Mouse (Mus musculus) kidney, adult 2 months (tissue): ENCODE measurements around the gene Oprm1. TPM values are rescaled to one million over a fixed set of nuclear protein-coding genes. Genes with fewer than 3 reads are reported as not detected.
A peak's percentile ranks its signal among the peaks of the same experiment; 100 is the strongest.

Source experiments
- DNase-seq: peaks from one replicate; pipeline ENCODE4 v3.0.0; 2021
- H3K27ac ChIP-seq: fragments of 200-500 bp; 2 replicates; pipeline ENCODE4 v1.5.1; 2012; ENCODE audit warnings: low read depth, low read length, control low read depth, inconsistent platforms; ENCODE audit not compliant: insufficient read depth
- H3K27me3 ChIP-seq: fragments of 200-500 bp; replicated peaks from 2 replicates; pipeline ENCODE4 v1.6.1; 2012; ENCODE audit warnings: mild to moderate bottlenecking, moderate library complexity, low read length, inconsistent platforms; ENCODE audit not compliant: control insufficient read depth, insufficient read depth
- H3K36me3 ChIP-seq: fragments of 200-500 bp; 2 replicates; pipeline ENCODE4 v1.6.1; 2012; ENCODE audit warnings: mild to moderate bottlenecking, moderate library complexity, low read length, inconsistent platforms; ENCODE audit not compliant: control insufficient read depth, insufficient read depth
- H3K4me1 ChIP-seq: fragments of 200-500 bp; 2 replicates; pipeline ENCODE4 v1.6.1; 2011; ENCODE audit warnings: low read length; ENCODE audit not compliant: control insufficient read depth, insufficient read depth
- H3K4me3 ChIP-seq: fragments of 200-500 bp; 2 replicates; pipeline ENCODE4 v1.5.1; 2011; ENCODE audit warnings: mild to moderate bottlenecking, low read depth, low read length, control low read depth; ENCODE audit not compliant: insufficient read depth
- CTCF ChIP-seq: fragments of 200-500 bp; conservative IDR thresholded peaks from 2 replicates; pipeline ENCODE4 v1.5.1; 2011; ENCODE audit warnings: low read depth, mild to moderate bottlenecking, control low read depth, low read length, moderate library complexity, mixed read lengths; ENCODE audit not compliant: insufficient read depth, insufficient read length
- POLR2A ChIP-seq: fragments of 200-500 bp; IDR thresholded peaks from one replicate; pipeline ENCODE4 v1.6.1; 2011; ENCODE audit warnings: low read depth, low read length, control low read depth
- WGBS: fragments of 180-500 bp; shearing (Covaris S2); methylation state at CpG from one replicate; pipeline ENCODE4 v1.1.7; 2018; 5-methylcytosine and 5-hydroxymethylcytosine counted together
- polyA plus RNA-seq: library from polyadenylated mRNA; depleted of rRNA; stranded (reverse); fragments of >200 nt; gene quantifications from 2 replicates; pipeline ENCODE4 v1.2.3, GENCODE M21; 2012

The Oprm1 gene
- polyA plus RNA-seq, 1 experiment, result not detected

GRCm38 (mm10) chr10:6895796-6896195, 137.5 kb downstream of the Oprm1 start:
- DNase-seq, result no peak
- WGBS, result 66% methylated on average over 3 of the region's 3 CpGs
- no peak overlapping the region for H3K4me3 ChIP-seq
- TF ChIP-seq POLR2A (no peak), CTCF (no peak)
- H3K36me3 ChIP-seq, result no peaks in the 10 kb centered on the region
- H3K27me3 ChIP-seq, result no peaks in the 10 kb centered on the region
- no peaks in the 10 kb centered on the region for H3K4me1 ChIP-seq
- H3K27ac ChIP-seq, result no peak overlapping the region

GRCm38 (mm10) chr10:6896659-6897303, 138.5 kb downstream of the Oprm1 start:
- WGBS, result 68% methylated on average over 3 of the region's 3 CpGs
- no peak overlapping the region for H3K27ac ChIP-seq
- no peak for DNase-seq
- H3K36me3 ChIP-seq, result no peaks in the 10 kb centered on the region
- H3K27me3 ChIP-seq, result no peaks in the 10 kb centered on the region
- no peak overlapping the region for H3K4me3 ChIP-seq
- TF ChIP-seq POLR2A (no peak), CTCF (no peak)
- no peaks in the 10 kb centered on the region for H3K4me1 ChIP-seq

- 75% methylated on average over 4 of the region's 4 CpGs for WGBS
Measured at GRCm38 (mm10) chr10:6900126-6900525, 141.8 kb downstream of the Oprm1 start.

GRCm38 (mm10) chr10:6901819-6902393, 143.6 kb downstream of the Oprm1 start:
- TF ChIP-seq POLR2A, result no peak
- no peak for TF ChIP-seq CTCF
- H3K36me3 ChIP-seq, result no peaks in the 10 kb centered on the region
- H3K27ac ChIP-seq, result no peak overlapping the region
- H3K27me3 ChIP-seq, result no peaks in the 10 kb centered on the region
- H3K4me1 ChIP-seq, result no peaks in the 10 kb centered on the region
- WGBS, result 98% methylated on average over 3 of the region's 3 CpGs
- H3K4me3 ChIP-seq, result no peak overlapping the region
- DNase-seq, result no peak

More at GRCm38 (mm10) chr10:6900126-6900525, 141.8 kb downstream of the Oprm1 start:
- H3K27me3 ChIP-seq, result no peaks in the 10 kb centered on the region
- H3K36me3 ChIP-seq, result no peaks in the 10 kb centered on the region
- TF ChIP-seq CTCF (no peak), POLR2A (no peak)
- H3K4me1 ChIP-seq, result no peaks in the 10 kb centered on the region
- H3K4me3 ChIP-seq, result no peak overlapping the region
- no peak overlapping the region for H3K27ac ChIP-seq
- no peak for DNase-seq

- no peaks in the 10 kb centered on the region for H3K4me1 ChIP-seq
- H3K27me3 ChIP-seq, result no peaks in the 10 kb centered on the region
- no peaks in the 10 kb centered on the region for H3K36me3 ChIP-seq
- no peak overlapping the region for H3K4me3 ChIP-seq
- no peak for TF ChIP-seq CTCF
- WGBS, result 75% methylated on average over 2 of the region's 2 CpGs
- no peak for DNase-seq
- H3K27ac ChIP-seq, result no peak overlapping the region
Measured at GRCm38 (mm10) chr10:6909763-6910162, 151.5 kb downstream of the Oprm1 start.

DNA sequence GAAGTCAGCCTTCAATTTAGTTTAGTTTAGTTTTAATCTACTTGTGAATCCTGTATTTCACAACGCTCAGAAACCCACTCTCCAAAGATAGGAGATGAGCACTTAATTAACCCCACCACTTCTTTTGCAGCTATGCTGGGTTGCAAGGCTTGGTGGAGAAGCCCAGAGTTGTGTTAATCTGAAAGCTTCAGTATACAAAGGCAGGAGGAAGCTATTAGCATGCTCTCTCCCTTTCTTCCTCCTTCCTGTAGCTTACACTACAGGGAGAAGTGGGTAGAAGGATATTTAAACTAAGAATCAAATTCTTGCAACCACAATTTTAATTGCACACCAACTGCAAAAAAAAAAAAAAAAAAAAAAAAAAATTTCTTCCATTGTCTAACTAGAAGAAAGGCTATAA, 157.7 kb downstream of the Oprm1 start:
- H3K27ac ChIP-seq, result no peak overlapping the region
- DNase-seq, result no peak
- TF ChIP-seq POLR2A (no peak), CTCF (no peak)
- no peaks in the 10 kb centered on the region for H3K27me3 ChIP-seq
- H3K4me1 ChIP-seq, result no peaks in the 10 kb centered on the region
- WGBS, result 65% methylated on average over 1 of the region's 1 CpGs
- H3K36me3 ChIP-seq, result no peaks in the 10 kb centered on the region
- H3K4me3 ChIP-seq, result no peak overlapping the region

DNA sequence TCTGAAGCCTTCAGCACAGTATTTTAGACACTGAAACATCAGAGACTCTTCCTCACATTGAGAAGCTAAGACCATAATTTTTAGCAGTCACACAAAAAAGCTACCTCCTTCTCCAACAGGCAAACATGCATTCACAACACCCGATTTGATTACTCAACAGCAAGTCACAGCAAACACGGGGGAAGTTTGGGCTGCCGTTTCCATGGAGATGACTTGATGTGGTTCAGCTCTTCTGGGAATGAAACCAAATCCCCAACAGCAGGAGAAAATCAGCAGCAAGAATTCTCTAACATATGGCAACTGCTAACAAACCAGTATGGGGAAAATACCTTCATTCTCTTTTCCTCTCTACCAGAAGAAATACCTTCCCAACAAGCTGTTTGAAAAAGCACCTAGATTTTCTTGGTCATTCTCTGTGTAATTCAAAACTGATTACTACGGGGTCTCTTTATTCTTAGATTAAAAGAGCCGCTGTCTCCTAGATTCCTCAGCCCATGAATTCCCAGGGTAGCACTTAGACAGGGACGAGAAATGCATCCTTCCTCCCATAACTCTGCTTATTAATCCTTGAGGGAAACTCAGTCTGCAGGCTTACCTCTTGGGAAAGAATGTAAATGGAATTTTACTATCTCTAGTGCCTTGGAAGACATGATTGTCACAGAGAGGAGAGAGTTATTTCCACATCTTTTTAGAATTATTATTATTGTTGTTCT, 158.4 kb downstream of the Oprm1 start:
- peak; percentile 17 for DNase-seq
- H3K27ac ChIP-seq, result no peak overlapping the region

More for the DNA sequence above, 158.4 kb downstream of the Oprm1 start:
- Histone ChIP-seq H3K4me3 (no peak overlapping the region), H3K36me3 (no peaks in the 10 kb centered on the region), H3K27me3 (no peaks in the 10 kb centered on the region), H3K4me1 (no peaks in the 10 kb centered on the region)
- 12% methylated on average over 6 of the region's 6 CpGs for WGBS
- no peak for TF ChIP-seq POLR2A
- TF ChIP-seq CTCF, result no peak
